Mouse (Mus musculus) limb, embryonic 10.5 days (tissue): ENCODE measurements around the gene Gga3. TPM values are rescaled to one million over a fixed set of nuclear protein-coding genes. Genes with fewer than 3 reads are reported as not detected.

Source experiments
- DNase-seq: peaks from one replicate; pipeline ENCODE4 v3.0.0-alpha.2; 2017; ENCODE audit warnings: low spot score
- H3K27ac ChIP-seq: fragments of 300-500 bp; sonication (generic); 2 replicates; pipeline ENCODE4 v1.5.1; 2016; ENCODE audit warnings: mild to moderate bottlenecking
- H3K27me3 ChIP-seq: fragments of 300-500 bp; sonication (generic); 2 replicates; pipeline ENCODE4 v1.6.1; 2016; ENCODE audit warnings: low read depth, mild to moderate bottlenecking; ENCODE audit not compliant: poor library complexity, severe bottlenecking
- H3K36me3 ChIP-seq: fragments of 300-500 bp; sonication (generic); 2 replicates; pipeline ENCODE4 v1.6.1; 2016; ENCODE audit warnings: mild to moderate bottlenecking, moderate library complexity
- H3K4me1 ChIP-seq: fragments of 300-500 bp; sonication (generic); 2 replicates; pipeline ENCODE4 v1.6.1; 2016
- H3K4me3 ChIP-seq: fragments of 300-500 bp; sonication (generic); 2 replicates; pipeline ENCODE4 v1.5.1; 2016; ENCODE audit warnings: mild to moderate bottlenecking, moderate library complexity
- H3K9me3 ChIP-seq: fragments of 300-500 bp; sonication (generic); replicated peaks from 2 replicates; pipeline ENCODE4 v1.6.1; 2016; ENCODE audit warnings: mild to moderate bottlenecking
- WGBS: fragments of 180-500 bp; shearing (Covaris S2); methylation state at CpG from one replicate; pipeline ENCODE4 v1.1.7; 2016; 5-methylcytosine and 5-hydroxymethylcytosine counted together
- polyA plus RNA-seq: library from polyadenylated mRNA; unstranded; fragments of >200 nt; fragmentation: Nextera tagmentation; extraction: Ambion mirVana; gene quantifications from 2 replicates; pipeline ENCODE4 v1.2.1, GENCODE M21; 2016

Gene Gga3
- polyA plus RNA-seq, 1 experiment from 2014 or later, result 34.9 TPM

- no peak for DNase-seq
- 96% methylated on average over 7 of the region's 7 CpGs for WGBS
- no peaks in the 10 kb centered on the region for H3K27me3 ChIP-seq
- no peak overlapping the region for H3K27ac ChIP-seq
- H3K36me3 ChIP-seq, result peaks cover 72% of the 10 kb centered on the region
- no peaks in the 10 kb centered on the region for H3K9me3 ChIP-seq
- H3K4me3 ChIP-seq, result no peak overlapping the region
- H3K4me1 ChIP-seq, result peaks cover 17% of the 10 kb centered on the region
These were observed 4.1 kb downstream of the Gga3 start for GRCm38 (mm10) chr11:115599722-115600121.

GRCm38 (mm10) chr11:115598309-115598708 is 5.5 kb downstream of the Gga3 start:
- Histone ChIP-seq H3K27ac (no peak overlapping the region), H3K9me3 (no peaks in the 10 kb centered on the region), H3K36me3 (peaks cover 86% of the 10 kb centered on the region), H3K4me1 (peaks cover 13% of the 10 kb centered on the region), H3K27me3 (no peaks in the 10 kb centered on the region), H3K4me3 (no peak overlapping the region)
- DNase-seq, result no peak
- WGBS, result 94% methylated on average over 4 of the region's 4 CpGs

DNA sequence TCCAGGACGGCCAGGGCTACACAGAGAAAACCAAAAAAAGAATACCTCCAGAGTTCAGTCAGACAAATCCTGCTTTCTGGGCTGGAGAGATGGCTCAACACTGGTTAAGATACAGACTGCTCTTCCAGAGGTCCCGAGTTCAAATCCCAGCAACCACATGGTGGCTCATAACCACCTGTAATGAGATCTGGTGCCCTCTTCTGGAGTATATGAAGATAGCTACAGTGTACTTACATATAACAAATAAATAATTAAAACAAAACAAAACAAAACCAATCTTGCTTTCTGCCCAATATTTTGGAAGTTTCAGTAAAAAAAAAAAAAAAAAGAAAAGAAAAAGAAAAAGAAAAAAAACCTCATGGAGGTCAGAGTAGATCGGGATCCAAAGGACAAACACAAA is 8.6 kb downstream of the Gga3 start:
- Histone ChIP-seq H3K36me3 (peaks cover 97% of the 10 kb centered on the region), H3K27ac (no peak overlapping the region), H3K4me1 (no peaks in the 10 kb centered on the region), H3K9me3 (no peaks in the 10 kb centered on the region), H3K4me3 (no peak overlapping the region), H3K27me3 (no peaks in the 10 kb centered on the region)
- DNase-seq, result no peak
- WGBS, result 96% methylated on average over 3 of the region's 3 CpGs

- H3K9me3 ChIP-seq, result no peaks in the 10 kb centered on the region
- no peak overlapping the region; the same call in 1 of the 2 replicates for H3K4me3 ChIP-seq
- H3K4me1 ChIP-seq, result no peaks in the 10 kb centered on the region
- 77% methylated on average over 2 of the region's 2 CpGs for WGBS
- H3K27me3 ChIP-seq, result no peaks in the 10 kb centered on the region
- H3K27ac ChIP-seq, result no peak overlapping the region
- no peak for DNase-seq
- H3K36me3 ChIP-seq, result peaks cover 97% of the 10 kb centered on the region
These were observed 13.2 kb downstream of the Gga3 start for GRCm38 (mm10) chr11:115590526-115591075.

GRCm38 (mm10) chr11:115587984-115588383 is 15.9 kb downstream of the Gga3 start:
- no peaks in the 10 kb centered on the region for H3K27me3 ChIP-seq
- no peaks in the 10 kb centered on the region for H3K9me3 ChIP-seq
- no peaks in the 10 kb centered on the region for H3K4me1 ChIP-seq
- no peak overlapping the region for H3K4me3 ChIP-seq
- no peak for DNase-seq
- no peak overlapping the region for H3K27ac ChIP-seq
- peaks cover 97% of the 10 kb centered on the region for H3K36me3 ChIP-seq
- 92% methylated on average over 9 of the region's 9 CpGs for WGBS

- no peak overlapping the region for H3K4me3 ChIP-seq
- no peak overlapping the region for H3K27ac ChIP-seq
- no peaks in the 10 kb centered on the region for H3K9me3 ChIP-seq
- WGBS, result 88% methylated on average over 9 of the region's 9 CpGs
- H3K36me3 ChIP-seq, result peaks cover 97% of the 10 kb centered on the region
- no peaks in the 10 kb centered on the region for H3K27me3 ChIP-seq
- no peak for DNase-seq
- H3K4me1 ChIP-seq, result no peaks in the 10 kb centered on the region
These were observed 17.4 kb downstream of the Gga3 start for GRCm38 (mm10) chr11:115586403-115586802.

DNA sequence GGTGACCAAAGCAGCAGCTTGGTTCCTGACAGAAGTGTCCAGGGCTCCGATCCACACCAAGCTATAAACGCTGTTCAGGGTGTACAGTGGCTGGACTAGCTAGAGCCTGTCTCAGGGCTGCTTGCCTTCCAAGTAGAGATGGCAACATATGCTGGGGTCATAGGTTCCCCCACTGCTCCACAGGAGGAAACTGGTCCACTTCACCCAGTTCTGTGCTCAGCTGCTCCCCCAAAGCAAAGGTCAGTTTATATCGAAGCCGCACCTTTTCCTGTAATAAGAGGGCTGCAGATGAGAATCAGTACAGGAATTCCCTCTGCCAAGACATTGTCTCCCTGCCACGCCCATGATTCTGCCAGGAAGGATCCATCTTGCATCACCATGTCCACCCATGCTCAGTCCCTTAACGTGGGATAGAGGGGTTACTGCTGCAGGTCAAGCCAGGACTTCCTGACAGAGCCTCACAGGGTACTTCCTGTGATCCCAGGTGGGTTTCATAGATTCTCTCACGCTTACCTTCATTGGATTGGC is 18.2 kb downstream of the Gga3 start:
- H3K4me3 ChIP-seq, result no peak overlapping the region
- 88% methylated on average over 7 of the region's 7 CpGs for WGBS
- H3K9me3 ChIP-seq, result no peaks in the 10 kb centered on the region
- no peaks in the 10 kb centered on the region for H3K27me3 ChIP-seq
- peaks cover 97% of the 10 kb centered on the region for H3K36me3 ChIP-seq
- H3K27ac ChIP-seq, result no peak overlapping the region
- no peak for DNase-seq
- no peaks in the 10 kb centered on the region for H3K4me1 ChIP-seq

- 89% methylated on average over 10 of the region's 10 CpGs for WGBS
- DNase-seq, result no peak
- Histone ChIP-seq H3K4me3 (no peak overlapping the region), H3K36me3 (peaks cover 96% of the 10 kb centered on the region), H3K4me1 (no peaks in the 10 kb centered on the region), H3K9me3 (no peaks in the 10 kb centered on the region), H3K27me3 (no peaks in the 10 kb centered on the region), H3K27ac (no peak overlapping the region)
These were observed 19.3 kb downstream of the Gga3 start for GRCm38 (mm10) chr11:115584376-115585073.

GRCm38 (mm10) chr11:115582913-115583606 is 20.8 kb downstream of the Gga3 start:
- no peak overlapping the region for H3K27ac ChIP-seq
- H3K36me3 ChIP-seq, result peaks cover 99% of the 10 kb centered on the region

GRCm38 (mm10) chr11:115579080-115579479 is 24.8 kb downstream of the Gga3 start:
- Histone ChIP-seq H3K27me3 (no peaks in the 10 kb centered on the region), H3K36me3 (peaks cover 82% of the 10 kb centered on the region), H3K4me3 (no peak overlapping the region), H3K4me1 (no peaks in the 10 kb centered on the region), H3K9me3 (no peaks in the 10 kb centered on the region), H3K27ac (no peak overlapping the region)
- DNase-seq, result no peak

More at GRCm38 (mm10) chr11:115582913-115583606, 20.8 kb downstream of the Gga3 start:
- 86% methylated on average over 10 of the region's 10 CpGs for WGBS
- no peak overlapping the region for H3K4me3 ChIP-seq
- no peaks in the 10 kb centered on the region for H3K27me3 ChIP-seq
- H3K9me3 ChIP-seq, result no peaks in the 10 kb centered on the region
- no peak for DNase-seq
- H3K4me1 ChIP-seq, result no peaks in the 10 kb centered on the region

DNA sequence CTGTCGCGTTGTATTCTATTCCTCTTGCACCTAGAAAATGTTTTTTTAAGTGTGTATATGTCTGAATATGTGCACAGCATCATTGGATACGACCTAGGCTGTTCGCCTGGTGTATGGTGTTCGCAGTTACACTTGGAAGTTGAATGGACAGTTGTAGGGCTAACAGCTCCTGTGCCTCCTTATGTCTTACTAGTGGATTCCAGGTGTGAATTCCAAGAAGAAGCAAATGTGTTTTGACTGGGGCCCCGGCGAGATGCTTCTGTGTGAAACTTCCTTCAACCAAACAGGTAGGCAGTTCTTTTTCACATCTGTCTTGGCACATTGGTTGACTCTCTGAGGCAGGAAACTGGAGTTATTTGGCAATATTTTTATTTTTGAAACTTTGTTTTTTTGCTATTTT is 38.9 kb downstream of the Gga3 start:
- Histone ChIP-seq H3K9me3 (no peaks in the 10 kb centered on the region), H3K4me1 (peaks cover 18% of the 10 kb centered on the region), H3K27ac (peak overlapping the region; percentile 99), H3K27me3 (no peaks in the 10 kb centered on the region), H3K4me3 (peak overlapping the region; percentile 75), H3K36me3 (peaks cover 43% of the 10 kb centered on the region)
- DNase-seq, result no peak
- 22% methylated on average over 7 of the region's 7 CpGs for WGBS

DNA sequence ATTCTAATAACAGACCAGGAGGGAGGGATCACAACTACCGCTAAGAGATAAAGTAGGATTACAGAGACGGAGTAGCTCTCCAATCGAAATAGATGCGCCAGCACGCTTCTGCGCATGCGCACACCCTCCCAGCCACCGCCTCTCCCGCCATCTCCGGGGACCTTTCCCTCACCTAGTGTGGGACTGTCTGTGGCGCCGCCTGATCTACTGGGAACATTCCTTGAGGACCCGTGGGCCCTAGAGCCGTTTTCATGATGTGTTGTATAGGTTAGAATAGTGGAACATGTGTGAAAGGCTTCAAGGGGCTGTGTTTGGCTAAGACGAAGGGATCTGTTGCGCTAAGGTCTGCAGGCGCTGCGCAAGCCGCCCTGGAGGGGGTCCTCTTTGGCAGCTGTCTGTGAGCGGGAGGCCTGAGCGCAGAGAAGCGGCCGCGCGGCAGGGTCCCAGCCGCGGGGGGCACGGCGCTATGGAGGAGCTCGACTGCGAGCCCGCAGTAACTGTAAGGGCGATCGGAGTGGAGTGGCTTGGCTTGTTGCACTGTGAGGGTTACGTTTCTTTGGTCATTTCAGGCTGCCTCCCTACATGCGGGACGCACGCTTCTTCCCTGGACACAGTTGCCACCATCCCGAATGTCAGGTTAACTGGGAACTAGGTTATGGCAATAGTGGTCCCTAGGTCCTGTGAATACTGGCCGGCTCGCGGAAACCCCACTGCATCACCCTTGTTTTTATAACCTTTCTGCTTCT is 39.6 kb downstream of the Gga3 start, which contains the start of gene Nup85:
TSS of gene Nup85 (plus strand) at position 371 of the 746 bp plus-strand sequence.
- H3K27ac ChIP-seq, result peak within 1 kb of the TSS; percentile 99
- H3K36me3 ChIP-seq, result peaks cover 36% of the 10 kb centered on the region
- no peaks in the 10 kb centered on the region for H3K9me3 ChIP-seq
- H3K27me3 ChIP-seq, result no peaks in the 10 kb centered on the region
- peak within 1 kb of the TSS; percentile 75 for H3K4me3 ChIP-seq
- under 1% methylated on average over 42 of the region's 42 CpGs for WGBS
- peaks cover 18% of the 10 kb centered on the region for H3K4me1 ChIP-seq
- peak; percentile 98 for DNase-seq
